Mouse (Mus musculus): ENCODE results near the gene Cmtr2.

Gene Cmtr2

DNA sequence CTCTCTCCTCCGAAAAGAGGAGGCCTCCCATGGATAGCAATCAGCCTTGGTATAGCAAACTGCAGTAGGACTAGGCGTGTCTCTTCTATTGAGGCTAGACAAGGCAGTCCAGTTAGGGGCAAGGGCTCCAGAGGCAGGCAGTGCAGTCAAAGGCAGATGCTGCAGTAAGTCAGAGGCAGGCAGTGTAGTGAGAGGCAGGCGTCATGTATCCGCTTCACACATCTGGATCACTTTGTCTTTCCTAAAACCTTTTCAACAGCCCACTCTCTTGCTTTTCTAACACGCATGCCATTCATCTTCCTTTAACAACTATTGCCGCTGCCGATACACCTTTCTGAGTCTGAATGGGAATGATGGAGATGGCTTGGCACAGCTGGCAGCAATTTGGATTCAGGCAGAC, at the start of gene Cmtr2:
Gene Cmtr2 (plus strand): TSS at position 301 of the 400 bp plus-strand sequence.
- DNase-seq (ENCODE audit: low spot score), result no peak

GRCm38 (mm10) chr8:110166270-110166669, 49.2 kb upstream of the Cmtr2 start:
- DNase-seq (ENCODE audit: low spot score), result no peak

DNA sequence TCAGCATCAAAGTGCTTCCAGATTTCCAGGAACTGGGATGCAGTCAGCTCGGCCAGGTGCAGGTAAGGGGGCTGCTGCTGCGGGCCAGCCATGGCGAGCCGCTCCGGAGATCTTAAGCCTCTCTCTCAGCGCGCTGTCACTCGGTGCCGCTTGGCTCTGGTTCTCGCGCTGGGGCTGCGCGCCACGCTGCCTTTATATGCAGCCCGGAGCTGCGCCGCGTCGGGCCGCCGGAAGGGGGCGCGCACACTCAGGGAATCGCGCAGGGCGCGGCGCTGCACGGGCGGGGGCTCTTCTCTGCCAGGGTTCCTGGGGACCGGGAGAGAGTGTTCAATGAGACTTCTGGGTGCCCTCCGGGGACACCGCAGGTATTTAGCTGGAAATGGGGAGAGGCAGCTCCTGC, 47.4 kb upstream of the Cmtr2 start, which contains the start of gene Calb2:
Gene Calb2 (minus strand): TSS at position 165 of the 400 bp plus-strand sequence.
- no peak for DNase-seq (ENCODE audit: low spot score)

- no peak for DNase-seq (ENCODE audit: low spot score)
These were observed 43.3 kb upstream of the Cmtr2 start for GRCm38 (mm10) chr8:110172161-110172560.

DNA sequence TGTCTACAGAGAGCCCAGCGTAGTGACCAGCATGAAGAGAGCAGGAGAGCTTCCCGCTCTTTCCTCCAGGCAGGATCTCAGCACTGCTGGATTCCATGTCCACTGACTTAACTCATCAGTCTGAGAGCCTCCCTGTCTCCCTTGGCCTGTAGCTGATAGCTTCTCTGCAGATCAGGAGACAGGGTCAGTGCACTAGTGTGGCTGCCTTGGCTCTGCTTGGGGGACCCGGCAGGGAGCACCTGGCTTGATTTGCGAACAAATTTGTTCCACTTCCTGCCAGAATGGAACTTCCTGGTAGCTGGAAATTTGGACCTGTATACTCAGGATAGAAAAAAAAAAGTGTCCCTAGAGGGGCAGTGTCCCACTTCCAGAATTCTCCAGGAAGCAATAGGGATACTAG, 40.6 kb upstream of the Cmtr2 start:
- no peak for DNase-seq (ENCODE audit: low spot score)

DNA sequence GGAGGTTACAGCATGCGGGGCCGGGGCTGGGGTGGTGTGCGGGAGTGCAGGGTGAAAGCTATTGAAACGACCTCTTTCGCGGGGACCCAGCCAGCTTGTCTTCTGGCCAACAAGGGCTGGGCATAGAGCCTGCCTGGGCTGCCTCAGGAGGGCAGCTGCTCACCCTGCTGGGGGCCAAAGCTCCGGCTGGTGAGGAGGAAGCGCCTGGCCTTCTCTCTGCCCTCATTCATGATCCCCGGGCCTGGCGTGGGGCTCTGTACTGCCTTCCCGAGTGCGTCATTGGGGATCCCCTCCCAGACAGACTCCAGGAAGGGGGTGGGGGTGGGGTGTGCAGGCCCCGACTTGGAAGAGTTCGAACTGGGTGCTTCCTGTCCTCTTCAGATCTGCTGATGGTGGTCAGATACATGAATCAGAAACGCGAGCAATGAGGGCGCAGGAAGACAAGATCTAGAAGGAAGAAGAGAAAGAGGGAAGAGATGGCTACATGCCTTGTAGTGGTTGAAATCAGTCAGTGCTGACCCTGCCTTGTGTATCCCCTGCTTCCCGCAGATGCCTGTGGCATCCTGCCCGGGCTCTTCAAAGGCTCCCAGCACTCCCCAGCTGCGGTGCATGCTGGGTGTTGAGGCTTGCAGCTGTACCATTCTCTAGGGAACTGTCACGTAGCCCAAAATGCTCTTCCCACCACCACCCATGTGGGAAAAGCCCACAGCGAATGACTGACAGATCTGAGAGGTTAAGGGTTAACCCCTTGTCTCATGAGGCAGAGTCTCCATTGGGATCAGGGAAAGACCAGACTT, 37.9 kb upstream of the Cmtr2 start:
- no peak for DNase-seq (ENCODE audit: low spot score)

GRCm38 (mm10) chr8:110182735-110183367, 32.6 kb upstream of the Cmtr2 start:
- DNase-seq (ENCODE audit: low spot score), result no peak

DNA sequence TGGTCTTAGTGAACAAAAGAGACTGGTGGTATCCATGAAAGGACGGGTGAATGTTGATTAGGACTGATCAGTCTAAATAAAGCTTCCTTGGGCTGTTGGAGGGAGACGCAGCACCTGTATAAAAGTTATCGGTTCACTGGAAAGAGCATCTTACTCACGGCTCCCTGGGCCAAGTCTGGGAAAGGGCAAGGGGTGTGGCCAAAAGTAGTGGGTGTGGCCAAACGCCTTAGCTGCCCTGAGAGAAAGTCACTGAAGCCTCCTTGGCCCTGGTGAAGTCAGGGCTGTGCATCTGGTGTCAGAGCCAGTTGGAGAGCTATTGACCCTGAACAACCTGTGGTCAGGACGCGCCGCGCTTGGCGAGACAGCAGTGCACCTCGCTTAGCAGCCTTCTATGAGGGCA, 31.7 kb upstream of the Cmtr2 start:
- no peak for DNase-seq (ENCODE audit: low spot score)

DNA sequence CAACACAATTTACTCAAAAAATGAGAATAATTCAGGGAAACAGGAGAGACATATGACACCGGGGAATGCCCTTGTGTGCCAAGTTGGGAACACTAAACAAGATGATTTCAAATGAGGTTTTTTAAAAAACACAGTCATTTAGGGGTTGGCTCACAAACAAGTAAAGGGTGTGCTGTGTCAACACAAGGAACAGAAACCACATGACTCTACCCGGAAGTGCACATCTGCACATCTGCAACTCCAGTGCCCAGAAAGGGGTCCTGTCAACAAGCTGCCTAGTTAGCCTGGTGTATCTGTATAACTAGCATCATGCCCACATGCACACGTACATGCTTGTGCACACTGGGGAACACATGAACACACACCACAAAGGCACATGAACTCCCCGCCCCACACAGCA, 29.9 kb upstream of the Cmtr2 start:
- no peak for DNase-seq (ENCODE audit: low spot score)

GRCm38 (mm10) chr8:110188961-110189750, 26.3 kb upstream of the Cmtr2 start:
- DNase-seq (ENCODE audit: low spot score), result no peak

DNA sequence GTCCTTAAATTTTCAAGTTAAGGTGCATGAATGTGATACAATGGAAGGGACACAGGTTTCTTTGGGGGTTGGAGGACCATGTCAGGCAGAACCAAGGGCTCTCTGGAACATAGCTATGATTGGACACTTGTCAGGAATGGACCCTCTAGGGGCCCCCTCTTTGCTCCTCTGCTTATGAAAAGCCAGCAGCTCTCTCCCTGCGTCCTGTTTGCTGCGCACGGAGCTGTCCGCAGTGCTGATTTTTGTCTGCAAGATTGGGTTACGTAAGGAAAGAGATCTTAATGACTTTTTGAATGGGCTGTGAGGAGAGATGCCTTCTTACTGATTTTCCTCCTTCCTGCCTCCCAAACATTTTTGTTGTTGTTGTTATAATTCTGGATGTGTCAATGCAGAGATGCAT, 18.8 kb upstream of the Cmtr2 start:
- no peak for DNase-seq (ENCODE audit: low spot score)

GRCm38 (mm10) chr8:110201806-110202205, 13.7 kb upstream of the Cmtr2 start:
- no peak for DNase-seq (ENCODE audit: low spot score)

DNA sequence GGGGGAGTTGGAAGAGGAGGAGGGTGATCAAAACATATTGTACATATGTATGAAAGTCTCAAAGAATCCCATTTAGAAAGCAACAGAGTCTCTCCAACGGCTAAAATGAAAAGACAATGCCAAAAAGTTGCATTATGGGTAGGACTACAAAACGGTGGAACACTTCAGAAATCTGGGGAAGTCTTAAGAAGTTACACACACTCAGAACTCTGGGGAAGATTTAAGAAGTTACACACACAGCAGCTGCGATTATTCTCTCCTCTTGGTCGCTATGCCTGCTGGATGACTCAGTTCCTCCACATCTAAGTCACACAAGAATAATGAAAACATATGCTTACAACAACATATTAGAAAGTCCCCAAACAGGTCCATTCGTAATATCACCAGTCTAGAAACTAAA, 788 bp downstream of the Cmtr2 start:
- DNase-seq (ENCODE audit: low spot score), result no peak

DNA sequence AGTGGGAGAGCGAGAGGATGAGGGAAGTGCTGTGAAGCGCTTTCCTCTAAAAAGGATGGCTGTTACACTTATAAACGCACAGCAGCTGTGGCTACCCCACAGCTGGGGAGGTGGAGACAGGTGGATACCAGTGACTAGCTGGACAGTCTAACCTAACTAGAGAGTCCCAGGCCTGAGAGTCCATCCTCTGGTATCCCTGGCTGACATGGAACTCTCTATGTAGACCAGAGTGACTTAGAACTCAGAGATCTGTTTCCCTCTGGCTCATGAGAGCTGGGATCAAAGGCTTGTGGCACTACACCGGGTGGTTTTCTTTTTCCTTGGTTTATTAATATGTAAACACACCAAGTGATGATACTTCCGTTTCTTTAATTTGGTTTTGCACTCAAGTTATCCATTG, 1.7 kb downstream of the Cmtr2 start:
- DNase-seq (ENCODE audit: low spot score), result no peak

DNA sequence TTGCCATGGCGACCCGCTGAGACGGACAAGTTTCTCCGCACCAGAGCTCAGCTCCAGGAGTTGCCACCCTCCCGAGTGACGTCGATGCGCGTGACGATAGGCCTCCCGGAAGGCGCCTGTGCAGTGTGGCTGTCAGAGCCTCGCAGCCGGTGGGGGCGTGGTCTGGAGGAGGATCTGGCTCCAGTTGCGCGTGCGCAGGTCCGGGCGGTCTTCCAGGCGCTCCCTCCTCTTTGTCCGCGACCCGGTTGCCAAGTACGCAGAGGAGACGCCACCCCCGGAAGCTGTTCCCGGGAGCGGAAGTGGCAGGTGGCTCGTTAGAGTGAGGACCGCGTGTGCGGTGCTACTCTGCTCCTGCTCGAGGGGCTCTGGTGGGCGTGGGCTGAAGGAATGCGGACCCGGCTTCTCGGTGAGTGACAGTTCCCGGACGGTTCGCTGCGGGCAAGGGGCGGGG, 2.2 kb downstream of the Cmtr2 start:
- DNase-seq (ENCODE audit: low spot score), result peak; percentile 99

DNA sequence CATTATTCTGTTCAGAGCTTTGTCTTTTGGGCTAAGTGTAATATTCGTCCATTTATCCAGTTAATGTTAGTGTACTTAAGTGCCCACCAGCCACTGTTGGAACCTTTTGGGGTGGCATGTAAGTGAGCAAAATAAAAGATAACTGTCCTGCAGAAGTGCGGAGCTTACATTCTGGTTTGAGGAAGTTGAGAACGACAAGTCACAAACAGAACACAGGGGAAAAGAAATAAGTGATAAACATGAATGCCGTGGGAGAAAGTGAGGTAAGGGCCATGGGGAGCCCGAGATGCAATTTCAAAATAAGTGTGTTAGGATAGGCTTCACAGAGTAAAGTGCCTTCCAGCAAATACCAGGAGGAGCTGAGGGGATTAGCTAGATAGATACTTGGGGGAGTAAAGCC, 3.0 kb downstream of the Cmtr2 start:
- DNase-seq (ENCODE audit: low spot score), result no peak

DNA sequence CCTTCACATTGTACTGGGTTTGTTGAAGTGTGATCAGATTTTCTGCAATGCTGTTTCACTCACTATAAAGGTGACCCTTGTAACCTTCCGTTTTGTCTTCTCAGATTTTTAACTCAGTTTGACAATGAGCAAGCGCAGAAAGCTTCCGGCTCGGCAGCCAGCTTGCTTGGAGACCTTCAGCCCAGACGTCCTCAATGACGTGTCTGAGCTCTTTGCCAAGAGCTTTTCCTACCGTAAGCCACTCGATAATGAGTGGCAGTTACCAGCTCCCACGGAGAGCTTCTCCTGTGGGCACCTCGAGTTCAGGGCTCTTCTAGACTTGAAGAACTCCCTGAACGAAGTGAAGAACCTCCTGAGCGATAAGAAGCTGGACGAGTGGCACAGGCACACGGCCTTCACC, 5.5 kb downstream of the Cmtr2 start:
- DNase-seq (ENCODE audit: low spot score), result no peak

DNA sequence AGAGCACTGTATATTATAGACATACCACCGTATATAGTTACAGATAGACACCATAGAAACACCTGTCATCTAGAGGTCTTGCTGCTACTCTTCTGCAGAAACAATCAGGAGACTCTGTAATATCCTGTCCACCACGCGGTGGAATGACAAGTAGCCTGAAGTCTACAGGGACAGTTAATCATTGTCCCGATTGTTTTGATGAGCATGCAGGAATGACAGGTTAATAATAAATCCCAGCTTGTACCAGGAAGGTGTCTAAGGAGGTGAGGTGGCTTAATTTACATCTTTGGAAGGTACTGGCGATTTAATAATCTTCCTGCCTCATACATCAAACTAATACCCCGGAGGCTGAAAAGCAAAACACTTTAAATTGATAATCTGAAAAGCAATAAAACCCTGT, 15.3 kb downstream of the Cmtr2 start:
- no peak for DNase-seq (ENCODE audit: low spot score)

DNA sequence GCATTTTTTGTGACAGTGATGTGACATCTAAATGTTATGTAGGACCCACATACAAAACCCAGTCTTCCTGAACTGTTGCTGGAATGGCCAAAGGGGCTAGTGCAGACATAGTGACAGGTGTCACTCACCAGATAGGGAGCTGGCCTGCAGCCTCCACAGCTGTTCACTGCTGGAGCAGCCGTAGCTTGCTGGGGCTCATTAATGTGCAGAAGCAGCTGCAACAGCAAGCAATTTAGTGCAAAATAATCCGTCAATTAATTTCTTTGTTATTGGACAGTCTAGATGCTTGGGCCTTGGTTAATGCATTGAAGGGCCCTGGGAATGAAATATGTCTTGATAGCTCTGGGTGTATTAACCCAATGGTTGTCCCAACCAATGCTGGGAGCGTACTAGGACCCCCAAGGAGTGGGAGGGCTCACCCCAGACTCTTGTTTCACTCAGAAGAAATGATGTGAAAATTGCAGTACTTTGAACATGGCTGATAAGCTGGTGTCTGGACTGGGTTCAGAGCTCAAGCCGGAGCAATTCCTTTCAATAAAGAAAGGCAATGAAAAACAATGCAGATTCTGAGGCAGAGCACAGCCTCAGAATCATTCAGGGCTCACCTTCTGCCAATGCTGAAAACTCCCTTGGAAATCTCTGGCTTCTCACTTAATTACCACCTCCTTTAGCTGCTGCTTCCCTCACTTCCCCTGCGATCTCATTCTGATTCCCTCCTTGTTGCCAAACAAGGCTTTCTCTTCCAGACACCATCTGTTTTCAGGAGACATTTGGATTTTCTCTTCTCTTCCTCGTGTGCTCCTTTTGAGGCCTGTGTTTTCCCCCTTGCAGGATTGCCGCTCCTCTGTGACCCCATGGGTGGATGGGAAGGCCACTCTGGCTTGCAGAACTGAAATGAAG, 27.1 kb downstream of the Cmtr2 start:
- DNase-seq (ENCODE audit: low spot score), result no peak

DNA sequence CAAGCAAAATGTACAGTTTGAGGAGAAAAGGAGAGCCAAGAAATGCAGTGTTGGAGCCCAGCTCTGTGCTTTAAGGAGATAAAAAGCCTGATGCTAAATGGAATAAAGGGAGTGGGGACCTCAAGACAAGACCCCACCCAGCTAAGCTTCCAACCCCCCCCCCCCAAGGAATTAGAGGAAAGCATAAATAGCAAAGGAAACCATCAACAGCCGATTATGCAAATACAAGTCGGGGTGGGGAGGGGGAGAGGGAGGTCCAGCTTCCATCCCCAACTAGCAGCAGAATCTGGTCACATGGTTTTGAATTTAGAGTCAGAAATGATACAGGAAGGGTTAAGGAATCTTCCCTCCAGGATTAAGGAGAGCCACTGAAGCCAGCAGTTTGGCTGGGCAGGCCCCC, 29.1 kb downstream of the Cmtr2 start:
- DNase-seq (ENCODE audit: low spot score), result no peak

- DNase-seq (ENCODE audit: low spot score), result no peak
These were observed 31.8 kb downstream of the Cmtr2 start for GRCm38 (mm10) chr8:110247238-110247637.

DNA sequence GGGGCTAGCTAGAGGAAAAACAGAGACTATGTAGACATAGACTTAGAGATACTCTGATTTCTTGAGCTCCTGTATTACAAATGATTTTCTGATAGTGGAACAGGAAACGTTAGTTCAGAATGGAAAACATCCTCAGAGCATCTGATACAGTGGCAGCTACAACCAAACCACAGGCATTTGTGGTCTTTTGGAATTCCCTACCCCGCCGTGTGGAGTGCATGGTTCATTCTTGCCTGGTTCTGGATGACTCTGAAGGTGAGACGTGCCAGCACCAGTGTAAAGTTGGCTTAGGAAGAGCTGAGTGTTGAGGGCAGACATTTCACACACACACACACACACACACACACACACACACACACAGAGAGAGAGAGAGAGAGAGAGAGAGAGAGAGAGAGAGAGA, 38.5 kb downstream of the Cmtr2 start:
- no peak for DNase-seq (ENCODE audit: low spot score)
